Mouse (Mus musculus) bone marrow, adult 2 months (tissue): ENCODE results near the gene Zfp605.

Source experiments
- CTCF ChIP-seq: fragments of 200-500 bp; IDR thresholded peaks from 2 replicates; pipeline ENCODE4 v1.5.1; 2011; ENCODE audit warnings: low read length, control low read depth; ENCODE audit not compliant: control insufficient read depth, insufficient read depth
- POLR2A ChIP-seq: fragments of 200-500 bp; IDR thresholded peaks from 2 replicates; pipeline ENCODE4 v1.6.1; 2011; ENCODE audit warnings: low read depth, mild to moderate bottlenecking, control low read depth, low read length, borderline replicate concordance; ENCODE audit not compliant: control insufficient read depth

GRCm38 (mm10) chr5:110100921-110101631 is 8.8 kb upstream of the Zfp605 start:
- TF ChIP-seq CTCF (no peak), POLR2A (no peak)
